Mouse (Mus musculus) bone marrow macrophage, adult 2 months (primary cell): ENCODE data around the gene Tssk2. TPM values are rescaled to one million over a fixed set of nuclear protein-coding genes. Genes with fewer than 3 reads are reported as not detected.

Experiments used
- H3K27ac ChIP-seq: 2 replicates; pipeline ENCODE4 v1.5.1; 2012; ENCODE audit warnings: low read depth, low read length; ENCODE audit not compliant: insufficient read depth
- H3K4me1 ChIP-seq: 2 replicates; pipeline ENCODE4 v1.6.1; 2012; ENCODE audit warnings: low read length; ENCODE audit not compliant: control insufficient read depth, insufficient read depth
- H3K4me3 ChIP-seq: 2 replicates; pipeline ENCODE4 v1.5.1; 2012; ENCODE audit warnings: mild to moderate bottlenecking, low read length, moderate library complexity; ENCODE audit not compliant: insufficient read depth
- CTCF ChIP-seq: IDR thresholded peaks from 2 replicates; pipeline ENCODE4 v1.5.1; 2012; ENCODE audit warnings: low read depth, mild to moderate bottlenecking, low read length, moderate library complexity
- POLR2A ChIP-seq: IDR thresholded peaks from 2 replicates; pipeline ENCODE4 v1.6.1; 2012; ENCODE audit warnings: mild to moderate bottlenecking, low read depth, low read length, borderline replicate concordance
- polyA plus RNA-seq: library from polyadenylated mRNA; stranded (reverse); fragments of >200 nt; gene quantifications from 2 replicates; pipeline ENCODE4 v1.2.4, GENCODE M21; 2012; ENCODE audit not compliant: missing spikeins, insufficient read depth, insufficient read length

Gene Tssk2
- polyA plus RNA-seq, 1 experiment: not detected

GRCm38 (mm10) chr16:17892606-17893005, 5.8 kb upstream of the Tssk2 start:
- no peak overlapping the region for H3K4me3 ChIP-seq
- no peak overlapping the region for H3K27ac ChIP-seq
- TF ChIP-seq CTCF: no peak
- no peak for TF ChIP-seq POLR2A
- H3K4me1 ChIP-seq: peaks cover 15% of the 10 kb centered on the region

- TF ChIP-seq POLR2A (no peak), CTCF (no peak)
- Histone ChIP-seq H3K4me1 (peaks cover 15% of the 10 kb centered on the region), H3K4me3 (no peak within 1 kb of the TSS), H3K27ac (no peak within 1 kb of the TSS)
These were observed 4.5 kb upstream of the Tssk2 start, which contains the start of gene Tssk1 for GRCm38 (mm10) chr16:17893923-17894322. Tssk1 (plus strand) TSS chr16:17894223.

- H3K27ac ChIP-seq: no peak overlapping the region
- TF ChIP-seq CTCF: no peak
- TF ChIP-seq POLR2A: no peak
- no peak overlapping the region for H3K4me3 ChIP-seq
- H3K4me1 ChIP-seq: peaks cover 6% of the 10 kb centered on the region
These were observed 2.3 kb upstream of the Tssk2 start for GRCm38 (mm10) chr16:17896091-17896490.

GRCm38 (mm10) chr16:17911052-17911595, 12.7 kb downstream of the Tssk2 start, which contains the start of gene Ess2:
Ess2 (minus strand) TSS chr16:17911348.
- H3K27ac ChIP-seq: peak within 1 kb of the TSS; percentile 44
- peaks cover 3% of the 10 kb centered on the region; the same call in 1 of the 2 replicates for H3K4me1 ChIP-seq
- TF ChIP-seq CTCF (peak; percentile 27; the same call in 1 of the 2 replicates), POLR2A (no peak)
- H3K4me3 ChIP-seq: peak within 1 kb of the TSS; percentile 96

GRCm38 (mm10) chr16:17914307-17915249, 16.1 kb downstream of the Tssk2 start, which contains the start of gene Gsc2:
Gsc2 (minus strand) TSS chr16:17915059.
- Histone ChIP-seq H3K4me1 (peaks cover 3% of the 10 kb centered on the region; the same call in 1 of the 2 replicates), H3K4me3 (peak within 1 kb of the TSS; percentile 31), H3K27ac (no peak within 1 kb of the TSS)
- no peak for TF ChIP-seq CTCF

GRCm38 (mm10) chr16:17920586-17920985, 22.1 kb downstream of the Tssk2 start:
- 0 out of 2 replicates have a peak, but pooled peaks cover 6% of the 10 kb centered on the region for H3K4me1 ChIP-seq
- no peak for TF ChIP-seq CTCF
- TF ChIP-seq POLR2A: no peak
- H3K27ac ChIP-seq: no peak overlapping the region
- H3K4me3 ChIP-seq: no peak overlapping the region

- Histone ChIP-seq H3K27ac (peak overlapping the region; percentile 87), H3K4me3 (peak overlapping the region; percentile 88), H3K4me1 (0 out of 2 replicates have a peak, but pooled peaks cover 6% of the 10 kb centered on the region)
- no peak for TF ChIP-seq CTCF
These were observed 23.1 kb downstream of the Tssk2 start for GRCm38 (mm10) chr16:17921325-17922162.

GRCm38 (mm10) chr16:17922163-17922538, 23.7 kb downstream of the Tssk2 start:
- TF ChIP-seq POLR2A: 0 out of 2 replicates have a peak, but pooled peaks have one; percentile 20
- TF ChIP-seq CTCF: no peak
- Histone ChIP-seq H3K27ac (peak overlapping the region; percentile 44), H3K4me3 (peak overlapping the region; percentile 88), H3K4me1 (peaks cover 10% of the 10 kb centered on the region; the same call in 1 of the 2 replicates)

- H3K4me3 ChIP-seq: peak overlapping the region; percentile 74
- H3K27ac ChIP-seq: peak overlapping the region; percentile 81
- H3K4me1 ChIP-seq: peaks cover 8% of the 10 kb centered on the region
- no peak for TF ChIP-seq POLR2A
- TF ChIP-seq CTCF: no peak
These were observed 29.1 kb downstream of the Tssk2 start for GRCm38 (mm10) chr16:17927351-17928082.
